Mouse (Mus musculus) hindlimb bud, embryonic 11.5 days (tissue): ENCODE measurements around the gene Med31.

Source experiments
- DNase-seq: peaks from one replicate; pipeline ENCODE4 v3.0.0-alpha.2; 2012; ENCODE audit warnings: low read depth, low spot score; ENCODE audit errors: extremely low spot score

Gene Med31

DNA sequence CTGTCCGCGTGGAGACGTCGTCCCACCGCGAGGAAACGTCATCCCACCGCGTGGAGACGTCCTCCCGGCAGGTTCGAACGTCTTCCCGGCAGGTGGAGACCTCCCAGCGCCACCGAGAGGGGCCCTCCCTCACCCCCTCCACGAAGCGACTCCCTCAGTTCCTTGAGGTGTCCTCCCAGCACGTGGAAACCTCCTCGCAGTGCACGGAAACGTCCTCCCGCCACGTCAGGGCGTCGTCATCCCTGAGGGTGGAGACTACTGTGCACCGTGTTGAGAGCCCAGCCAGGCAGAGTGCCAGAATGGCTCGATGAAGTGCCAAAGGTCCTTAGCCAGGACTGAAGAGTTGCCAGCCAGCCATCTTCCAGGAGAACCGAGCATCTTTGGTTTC, at the start of gene Med31:
Gene Med31, minus strand, starts transcription at position 183 of the 388 bp plus-strand sequence.
- DNase-seq, result no peak

GRCm38 (mm10) chr11:72256441-72256840, 41.0 kb upstream of the Med31 start:
- no peak for DNase-seq

GRCm38 (mm10) chr11:72255629-72256028, 40.2 kb upstream of the Med31 start:
- no peak for DNase-seq

- no peak for DNase-seq
Observed at GRCm38 (mm10) chr11:72245196-72245753, 29.9 kb upstream of the Med31 start.

- no peak for DNase-seq
Observed at GRCm38 (mm10) chr11:72240062-72240860, 24.9 kb upstream of the Med31 start.

DNA sequence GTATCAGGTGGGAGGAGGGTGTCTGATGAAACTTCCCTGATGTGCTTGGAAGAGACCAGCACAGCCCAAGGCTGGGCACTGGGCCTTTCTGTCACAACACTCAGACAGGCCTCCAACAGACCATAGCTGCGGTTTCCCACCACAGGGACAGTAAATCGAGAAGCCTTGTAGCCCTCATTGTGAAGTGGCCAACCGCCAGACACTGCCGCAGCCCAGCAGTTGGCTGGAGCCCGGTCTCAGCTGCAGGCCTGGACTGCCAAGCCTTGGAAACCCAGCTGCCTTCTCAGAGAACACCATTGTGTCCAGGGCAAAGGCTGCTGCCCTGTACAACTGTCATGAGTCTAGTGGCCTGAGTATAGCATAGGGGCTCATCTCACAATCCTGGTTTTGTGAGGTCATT, 18.6 kb upstream of the Med31 start:
- DNase-seq, result no peak

DNA sequence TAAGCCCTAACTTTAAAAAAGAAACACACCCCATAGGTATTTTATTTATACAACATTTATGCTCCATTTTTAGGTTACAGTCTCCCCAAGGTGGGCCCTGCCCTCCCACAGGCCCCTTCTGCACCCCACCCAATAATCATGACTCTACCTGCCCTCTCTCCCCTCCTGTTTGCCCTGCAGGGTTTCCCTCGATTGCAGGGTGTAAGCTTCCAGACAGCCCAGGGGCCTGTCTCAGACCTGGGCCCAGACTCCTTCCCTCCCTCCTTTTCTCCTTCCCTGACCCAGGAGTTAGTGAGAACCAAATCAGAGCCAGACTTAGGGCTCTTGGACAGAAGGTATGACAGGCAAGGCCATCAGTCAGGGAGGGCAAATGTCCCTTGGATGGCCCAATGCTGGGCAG, 17.6 kb upstream of the Med31 start:
- no peak for DNase-seq

- DNase-seq, result no peak
Observed at GRCm38 (mm10) chr11:72232068-72232467, 16.7 kb upstream of the Med31 start.

DNA sequence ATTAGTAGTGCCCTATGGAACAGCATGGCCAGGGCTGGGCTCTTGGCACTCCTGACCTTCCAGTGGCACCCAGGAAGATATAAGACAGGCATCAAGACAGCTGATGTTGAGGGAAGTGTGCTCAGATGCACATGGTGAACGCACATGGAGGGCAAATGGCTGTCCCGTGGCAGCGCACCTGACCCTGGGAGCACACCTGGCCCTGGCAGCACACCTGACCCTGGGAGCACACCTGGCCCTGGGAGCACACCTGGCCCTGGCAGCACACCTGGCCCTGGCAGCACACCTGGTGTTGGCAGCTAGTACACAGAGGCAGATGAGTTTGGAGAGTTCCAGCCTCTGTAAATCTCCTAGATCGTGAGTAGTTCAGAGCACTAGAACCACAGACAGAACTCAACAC, 13.1 kb upstream of the Med31 start:
- no peak for DNase-seq

GRCm38 (mm10) chr11:72226901-72227300, 11.5 kb upstream of the Med31 start:
- DNase-seq, result no peak

DNA sequence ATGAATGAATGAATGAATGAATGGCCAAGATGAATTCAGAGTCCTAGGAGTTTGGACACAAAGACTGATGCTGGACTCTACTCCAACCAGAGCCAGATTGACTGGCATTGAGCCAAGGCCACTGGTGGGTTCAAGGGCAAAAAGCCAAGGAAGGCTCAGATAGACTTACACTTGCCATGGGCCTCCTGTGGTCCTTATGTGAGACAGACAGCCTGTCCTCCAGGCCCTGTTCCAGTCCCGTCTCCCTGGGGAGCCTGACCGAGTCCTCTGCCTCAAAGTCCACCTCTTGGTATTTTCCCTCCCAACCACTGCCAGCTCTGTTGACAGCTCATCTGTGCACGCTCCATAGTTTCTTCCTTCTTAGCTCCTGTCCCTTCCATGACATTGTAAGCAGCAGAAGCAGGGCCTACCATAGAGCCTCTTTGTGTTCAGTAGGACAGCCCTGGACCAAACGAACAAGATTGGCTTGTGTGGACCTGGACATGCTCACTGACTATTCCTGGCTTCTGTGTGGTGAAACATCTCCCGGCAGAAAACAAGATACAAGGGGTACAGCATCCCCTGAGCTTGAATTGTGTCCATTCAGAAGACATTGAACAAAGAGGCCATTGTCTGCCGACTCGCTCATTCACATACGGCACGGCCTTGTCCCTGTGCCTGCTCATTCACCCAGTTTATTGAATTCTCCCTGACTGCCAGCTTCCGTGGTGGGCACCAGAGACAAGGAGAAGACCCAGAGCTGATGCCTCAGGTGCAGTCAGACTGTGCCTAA, 10.8 kb upstream of the Med31 start:
- DNase-seq, result no peak

DNA sequence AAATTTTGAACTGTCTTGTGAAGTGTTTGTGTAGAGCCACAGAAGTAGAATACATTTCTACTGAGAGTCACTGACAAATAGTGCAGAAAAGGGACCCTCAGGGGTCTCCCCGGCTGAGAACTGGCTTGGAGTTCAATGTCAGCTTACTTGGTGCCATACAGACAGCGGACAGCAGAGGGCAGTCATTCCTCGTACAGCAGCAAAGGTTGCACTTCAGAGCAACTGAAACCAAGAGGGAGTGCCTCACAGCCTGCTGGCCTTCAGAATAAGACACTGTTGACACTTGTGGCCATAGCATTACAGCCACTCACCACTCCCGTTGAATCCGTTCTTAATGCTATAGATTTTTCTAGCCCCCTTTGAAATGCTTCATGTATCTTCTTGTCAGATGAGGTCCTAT, 9.5 kb upstream of the Med31 start:
- DNase-seq, result peak; percentile 47

DNA sequence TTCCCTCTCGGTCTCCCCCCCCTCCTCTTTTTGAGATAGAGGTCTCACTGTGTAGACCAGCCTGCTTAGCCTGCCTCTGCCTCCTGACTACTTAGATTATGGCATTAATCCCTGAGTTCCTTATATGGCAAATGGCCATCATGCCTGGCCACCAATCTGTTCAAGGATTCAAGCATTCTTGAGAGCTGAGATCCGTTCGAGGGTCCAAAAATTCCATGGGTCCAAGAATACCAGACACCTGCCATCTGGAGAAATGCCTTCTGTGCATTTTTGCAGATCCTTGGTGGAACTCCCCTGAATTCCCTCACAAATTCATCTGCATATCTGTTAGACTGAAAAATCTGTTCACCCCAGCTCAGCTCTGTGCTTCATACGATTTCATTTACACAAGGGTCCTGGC, 8.0 kb upstream of the Med31 start:
- no peak for DNase-seq

- DNase-seq, result peak; percentile 44
Observed at GRCm38 (mm10) chr11:72221278-72221677, 5.9 kb upstream of the Med31 start.

GRCm38 (mm10) chr11:72217116-72217515, 1.7 kb upstream of the Med31 start:
- DNase-seq, result no peak

DNA sequence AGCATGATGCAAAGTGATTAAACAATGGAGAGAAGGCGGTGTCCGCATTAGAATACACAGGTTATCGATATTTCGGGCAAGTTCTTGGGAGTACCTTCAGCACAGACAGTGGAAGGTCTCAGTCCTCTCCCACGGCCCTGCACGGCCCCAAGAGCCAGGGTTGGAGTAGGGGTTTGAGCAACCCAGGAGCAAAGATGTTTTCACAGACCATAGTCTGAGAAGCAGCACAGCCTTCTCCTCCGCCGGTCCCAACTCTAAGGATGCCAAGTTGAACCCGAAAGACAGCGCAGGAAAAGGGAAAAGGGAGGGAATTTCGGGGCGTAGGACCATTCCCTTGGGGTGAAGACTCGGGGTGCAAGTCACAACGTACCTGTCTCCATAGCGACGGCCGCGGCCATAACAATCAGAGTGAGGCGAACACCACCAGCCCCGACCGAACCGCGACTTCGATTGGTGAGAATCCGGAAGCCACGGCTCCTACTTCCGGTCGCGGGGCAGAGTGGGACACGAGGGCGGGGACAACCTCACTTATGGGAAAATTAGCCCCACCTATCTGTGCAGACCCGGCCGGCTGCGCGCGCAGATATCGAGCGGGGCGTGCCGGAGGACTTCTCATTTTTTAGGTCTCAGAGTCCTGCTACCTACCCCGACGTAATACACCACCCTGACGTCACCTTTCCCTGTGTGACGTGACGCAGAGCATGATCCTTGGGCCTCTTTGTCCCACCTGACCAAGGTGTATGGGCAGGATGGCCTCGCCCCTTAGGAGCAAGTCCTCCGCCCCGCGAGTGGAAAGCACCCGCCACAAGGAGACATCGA, 592 bp downstream of the Med31 start:
- DNase-seq, result peak; percentile 92

DNA sequence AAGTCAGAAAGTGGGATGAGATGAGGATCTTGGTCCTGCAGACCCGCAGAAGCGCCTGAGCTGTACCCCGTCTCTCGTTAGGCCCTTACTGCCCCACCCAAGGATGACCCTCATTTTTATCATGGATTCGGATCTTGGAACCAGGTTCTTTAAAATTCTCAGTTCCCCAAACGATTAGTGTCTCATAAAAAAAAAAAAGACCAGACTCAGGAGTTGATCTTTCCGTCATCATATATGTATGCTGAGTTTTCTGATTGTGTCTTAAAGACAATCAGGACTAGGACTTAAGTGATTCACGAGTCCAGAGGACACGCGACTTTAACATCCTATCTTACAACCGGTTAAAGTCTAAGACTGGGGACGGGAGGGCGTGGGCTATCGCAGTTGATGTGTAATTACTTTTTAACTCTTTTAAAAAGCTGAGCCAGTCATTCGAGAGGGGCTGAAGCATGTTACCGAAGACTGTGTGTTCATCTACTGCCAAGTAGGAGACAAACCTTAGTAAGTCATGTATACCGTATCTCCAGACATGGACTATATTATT, 7.5 kb downstream of the Med31 start:
- no peak for DNase-seq

DNA sequence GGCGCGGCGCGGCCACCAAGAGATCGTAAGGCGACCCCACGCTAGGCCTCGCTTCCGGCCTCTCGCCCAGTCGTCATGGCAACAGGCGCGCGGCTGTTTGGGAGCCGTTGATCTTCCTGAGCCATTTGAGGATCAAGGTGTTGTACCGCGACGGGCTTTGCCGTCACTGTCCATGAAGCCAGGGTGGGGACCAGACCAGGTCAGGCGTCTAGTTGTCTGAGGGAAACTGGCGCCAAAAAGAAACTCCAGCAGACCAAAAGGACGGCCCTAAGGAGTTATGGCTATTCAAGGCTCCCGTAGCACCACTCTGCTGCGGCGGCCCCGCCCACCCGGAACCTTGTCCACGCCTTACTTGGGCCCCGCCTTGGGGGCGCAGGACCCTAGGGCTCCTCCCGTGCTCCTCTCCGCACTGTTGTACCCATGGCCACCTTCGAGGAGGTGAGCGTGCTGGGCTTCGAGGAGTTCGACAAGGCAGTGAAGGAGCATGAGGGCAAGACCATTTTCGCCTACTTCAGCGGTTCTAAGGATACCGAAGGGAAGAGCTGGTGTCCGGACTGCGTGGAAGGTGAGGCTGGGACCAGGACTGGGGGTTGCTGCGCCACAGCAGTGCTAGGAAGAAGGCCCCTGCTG, 8.1 kb downstream of the Med31 start, which contains the start of the genes 4933427D14Rik and Txndc17:
Gene 4933427D14Rik, minus strand, starts transcription at position 256 of the 630 bp plus-strand sequence.
Gene Txndc17, plus strand, starts transcription at position 344 of the 630 bp plus-strand sequence.
- DNase-seq, result peak; percentile 70

GRCm38 (mm10) chr11:72206341-72207203, 8.8 kb downstream of the Med31 start, which contains the start of gene Gm43951:
TSS of gene Gm43951 (minus strand) at chr11:72206840.
- no peak for DNase-seq
